Mouse (Mus musculus) small intestine, adult 2 months (tissue): Measurements from ENCODE around the gene Tspan9. TPM values are rescaled to one million over a fixed set of nuclear protein-coding genes. Genes with fewer than 3 reads are reported as not detected.

Experiments used
- H3K27ac ChIP-seq: fragments of 200-500 bp; 2 replicates; pipeline ENCODE4 v1.5.1; 2012; ENCODE audit warnings: low read depth, low read length, control low read depth, inconsistent platforms; ENCODE audit not compliant: insufficient read depth
- H3K27me3 ChIP-seq: fragments of 200-500 bp; 2 replicates; pipeline ENCODE4 v1.6.1; 2012; ENCODE audit warnings: mild to moderate bottlenecking, moderate library complexity, low read length, inconsistent platforms; ENCODE audit not compliant: control insufficient read depth, insufficient read depth
- H3K36me3 ChIP-seq: fragments of 200-500 bp; 2 replicates; pipeline ENCODE4 v1.6.1; 2012; ENCODE audit warnings: mild to moderate bottlenecking, low read length, control low read depth, inconsistent platforms; ENCODE audit not compliant: control insufficient read depth, insufficient read depth
- H3K4me1 ChIP-seq: fragments of 200-500 bp; 2 replicates; pipeline ENCODE4 v1.6.1; 2012; ENCODE audit warnings: low read length, inconsistent platforms, mixed read lengths; ENCODE audit not compliant: control insufficient read depth, insufficient read depth, insufficient read length
- H3K4me3 ChIP-seq: fragments of 200-500 bp; 2 replicates; pipeline ENCODE4 v1.5.1; 2012; ENCODE audit warnings: low read depth, mild to moderate bottlenecking, control low read depth, inconsistent platforms, low read length, moderate library complexity
- CTCF ChIP-seq: fragments of 200-500 bp; IDR thresholded peaks from 2 replicates; pipeline ENCODE4 v1.5.1; 2012; ENCODE audit warnings: low read depth, mild to moderate bottlenecking, control low read depth, inconsistent platforms, low read length, moderate library complexity, mixed read lengths; ENCODE audit not compliant: insufficient replicate concordance, insufficient read length; ENCODE audit errors: extremely low read depth
- POLR2A ChIP-seq: fragments of 200-500 bp; IDR thresholded peaks from 2 replicates; pipeline ENCODE4 v1.6.1; 2012; ENCODE audit warnings: low read depth, mild to moderate bottlenecking, control low read depth, inconsistent platforms, low read length, moderate library complexity
- WGBS: fragments of 180-500 bp; shearing (Covaris S2); methylation state at CpG from one replicate; pipeline ENCODE4 v1.1.7; 2018; 5-methylcytosine and 5-hydroxymethylcytosine counted together
- polyA plus RNA-seq: library from polyadenylated mRNA; depleted of rRNA; stranded (reverse); fragments of >200 nt; gene quantifications from 2 replicates; pipeline ENCODE4 v1.2.3, GENCODE M21; 2012

Gene Tspan9
- polyA plus RNA-seq, 1 experiment = 20.6 TPM

GRCm38 (mm10) chr6:128085488-128086066, 57.8 kb downstream of the Tspan9 start:
- TF ChIP-seq CTCF (no peak), POLR2A (no peak)
- no peaks in the 10 kb centered on the region for H3K27me3 ChIP-seq
- H3K36me3 ChIP-seq = no peaks in the 10 kb centered on the region
- no peak overlapping the region for H3K27ac ChIP-seq
- no peaks in the 10 kb centered on the region for H3K4me1 ChIP-seq
- H3K4me3 ChIP-seq = no peak overlapping the region
- 70% methylated on average over 9 of the region's 9 CpGs for WGBS

- 81% methylated on average over 11 of the region's 11 CpGs for WGBS
Measured at GRCm38 (mm10) chr6:128083305-128083704, 60.1 kb downstream of the Tspan9 start.

GRCm38 (mm10) chr6:128081781-128082180, 61.6 kb downstream of the Tspan9 start:
- Histone ChIP-seq H3K36me3 (no peaks in the 10 kb centered on the region), H3K27me3 (no peaks in the 10 kb centered on the region), H3K27ac (no peak overlapping the region), H3K4me1 (peaks cover 2% of the 10 kb centered on the region; the same call in 1 of the 2 replicates), H3K4me3 (no peak overlapping the region)
- WGBS = 83% methylated on average over 5 of the region's 5 CpGs
- TF ChIP-seq POLR2A = no peak
- no peak for TF ChIP-seq CTCF

More at GRCm38 (mm10) chr6:128083305-128083704, 60.1 kb downstream of the Tspan9 start:
- Histone ChIP-seq H3K27ac (no peak overlapping the region), H3K36me3 (no peaks in the 10 kb centered on the region), H3K4me1 (no peaks in the 10 kb centered on the region), H3K4me3 (no peak overlapping the region), H3K27me3 (no peaks in the 10 kb centered on the region)
- TF ChIP-seq POLR2A = no peak

- 84% methylated on average over 8 of the region's 8 CpGs for WGBS
Measured at GRCm38 (mm10) chr6:128081293-128081692, 62.1 kb downstream of the Tspan9 start.

GRCm38 (mm10) chr6:128079576-128080224, 63.7 kb downstream of the Tspan9 start:
- Histone ChIP-seq H3K4me3 (no peak overlapping the region), H3K36me3 (no peaks in the 10 kb centered on the region), H3K27me3 (no peaks in the 10 kb centered on the region), H3K4me1 (peaks cover 2% of the 10 kb centered on the region; the same call in 1 of the 2 replicates), H3K27ac (no peak overlapping the region)
- 69% methylated on average over 9 of the region's 9 CpGs for WGBS
- TF ChIP-seq POLR2A (no peak), CTCF (no peak)

More at GRCm38 (mm10) chr6:128081293-128081692, 62.1 kb downstream of the Tspan9 start:
- H3K36me3 ChIP-seq = no peaks in the 10 kb centered on the region
- H3K4me3 ChIP-seq = no peak overlapping the region
- no peak overlapping the region for H3K27ac ChIP-seq
- TF ChIP-seq CTCF (no peak), POLR2A (no peak)
- peaks cover 2% of the 10 kb centered on the region; the same call in 1 of the 2 replicates for H3K4me1 ChIP-seq
- H3K27me3 ChIP-seq = no peaks in the 10 kb centered on the region

GRCm38 (mm10) chr6:128078508-128078907, 64.9 kb downstream of the Tspan9 start:
- no peak overlapping the region for H3K27ac ChIP-seq
- H3K4me3 ChIP-seq = no peak overlapping the region
- WGBS = 64% methylated on average over 4 of the region's 4 CpGs
- H3K27me3 ChIP-seq = no peaks in the 10 kb centered on the region
- H3K4me1 ChIP-seq = peaks cover 2% of the 10 kb centered on the region; the same call in 1 of the 2 replicates
- TF ChIP-seq POLR2A (no peak), CTCF (no peak)
- no peaks in the 10 kb centered on the region for H3K36me3 ChIP-seq
